Mouse (Mus musculus) thymus, postnatal 10 days (tissue): ENCODE results near the gene Rpl26.
"Not testable (repeated sequence)": the region's sequence is repeated elsewhere in the genome, so short reads cannot be mapped to it uniquely, and the experiment has no call there.

ENCODE experiments used
- DNase-seq, 2 experiments: peaks; one replicate each; pipeline ENCODE4 v3.0.0; 2021; ENCODE audit warnings: low spot score in 2 of 2

Rpl26 gene

DNA sequence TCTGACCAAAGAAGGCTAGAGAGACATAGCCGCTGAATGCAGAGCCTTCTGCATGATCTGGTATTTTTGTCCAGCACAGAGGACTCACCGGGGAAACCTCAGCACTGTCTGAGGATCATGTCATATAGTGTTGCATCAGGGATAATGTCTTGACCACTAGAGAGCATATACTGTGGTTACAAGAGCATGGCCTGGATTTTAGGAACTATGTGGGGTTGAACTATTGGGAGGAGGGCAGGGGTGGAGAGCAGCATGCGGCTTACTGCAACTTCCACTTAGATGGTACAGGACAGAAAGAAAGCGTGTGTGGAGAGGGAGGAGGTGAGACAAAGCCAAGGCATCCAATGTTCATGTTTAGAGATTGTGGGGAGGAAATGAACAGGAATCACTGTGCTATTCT, 13.2 kb downstream of the Rpl26 start:
- DNase-seq, result no peak

DNA sequence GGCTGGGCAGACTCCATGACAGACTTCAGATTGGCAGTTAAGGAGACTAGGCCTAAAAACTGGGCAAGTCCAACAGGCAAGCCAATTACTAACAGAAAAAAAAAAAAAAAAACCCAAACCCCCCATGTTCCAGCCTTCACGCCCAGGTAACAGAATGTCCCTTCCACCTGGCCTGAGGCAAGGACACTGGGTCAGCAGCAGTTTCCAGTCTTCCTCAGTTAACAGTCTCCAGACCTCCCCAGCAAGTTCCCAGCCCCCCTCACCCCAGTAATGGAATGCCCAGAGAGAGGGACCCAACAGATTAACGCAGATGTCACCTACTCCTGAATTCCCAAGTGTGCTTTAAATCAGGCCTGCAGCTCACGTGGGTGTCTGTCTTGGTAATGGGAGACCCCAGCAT, 21.8 kb downstream of the Rpl26 start:
- no peak for DNase-seq

DNA sequence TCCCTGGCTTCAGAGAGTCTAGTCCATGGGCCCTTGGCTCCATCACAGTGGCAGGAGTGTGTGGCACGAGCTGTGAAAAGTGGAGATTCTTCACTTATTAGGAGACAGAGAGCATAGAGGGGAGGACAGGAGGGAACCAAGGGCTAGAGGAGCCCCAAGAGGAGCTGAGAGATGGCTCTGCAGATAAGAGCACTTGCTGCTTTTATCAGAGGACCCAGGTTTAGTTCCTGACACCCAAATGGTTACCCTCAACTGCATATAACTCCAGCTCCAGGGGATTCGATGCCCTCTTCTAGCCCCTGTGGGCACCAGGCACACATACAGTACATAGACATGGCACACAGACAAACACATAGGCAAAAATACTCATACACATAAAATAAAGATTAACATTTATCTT, 23.4 kb downstream of the Rpl26 start:
- no peak for DNase-seq

DNA sequence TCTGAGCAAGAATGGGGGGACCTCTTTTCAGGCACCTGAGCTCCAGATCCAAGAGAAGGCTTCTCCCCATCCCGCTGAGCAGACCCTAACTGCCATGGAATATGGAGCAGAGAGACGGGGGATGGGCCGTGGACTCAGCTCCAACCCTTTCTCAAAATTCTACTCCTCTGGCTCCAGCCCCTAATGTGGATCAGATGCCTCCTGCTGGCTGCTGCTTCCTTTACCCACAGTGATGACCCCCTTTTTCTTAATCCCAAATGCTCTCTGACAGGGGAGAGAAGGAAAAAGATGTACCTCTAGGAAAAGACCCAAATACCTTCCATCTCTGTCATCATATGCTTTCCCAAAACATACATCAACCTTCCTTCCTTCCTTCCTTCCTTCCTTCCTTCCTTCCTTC, 25.6 kb downstream of the Rpl26 start, which contains the start of gene Odf4:
Gene Odf4, minus strand, starts transcription at position 101 of the 400 bp plus-strand sequence.
- DNase-seq, result no peak

DNA sequence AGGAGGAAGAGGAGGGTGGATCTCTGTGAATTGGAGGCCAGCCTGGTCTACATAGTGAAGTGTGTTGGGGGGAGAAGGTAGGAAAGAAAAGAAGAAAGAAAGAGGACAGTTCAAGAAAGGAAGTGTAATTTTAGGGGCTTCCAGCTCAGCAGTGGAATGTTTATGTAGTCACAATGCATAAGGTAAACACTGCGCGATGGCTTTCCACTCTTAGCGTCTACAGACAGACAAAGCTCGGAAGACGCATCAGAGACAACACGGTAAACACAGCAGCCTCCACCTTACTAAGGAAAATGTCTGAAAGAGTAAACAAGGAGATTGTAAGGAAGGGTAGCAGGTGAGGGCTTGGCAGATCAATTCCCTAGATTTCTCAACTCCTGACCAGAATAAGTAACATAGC, 28.6 kb downstream of the Rpl26 start:
- no peak for DNase-seq

DNA sequence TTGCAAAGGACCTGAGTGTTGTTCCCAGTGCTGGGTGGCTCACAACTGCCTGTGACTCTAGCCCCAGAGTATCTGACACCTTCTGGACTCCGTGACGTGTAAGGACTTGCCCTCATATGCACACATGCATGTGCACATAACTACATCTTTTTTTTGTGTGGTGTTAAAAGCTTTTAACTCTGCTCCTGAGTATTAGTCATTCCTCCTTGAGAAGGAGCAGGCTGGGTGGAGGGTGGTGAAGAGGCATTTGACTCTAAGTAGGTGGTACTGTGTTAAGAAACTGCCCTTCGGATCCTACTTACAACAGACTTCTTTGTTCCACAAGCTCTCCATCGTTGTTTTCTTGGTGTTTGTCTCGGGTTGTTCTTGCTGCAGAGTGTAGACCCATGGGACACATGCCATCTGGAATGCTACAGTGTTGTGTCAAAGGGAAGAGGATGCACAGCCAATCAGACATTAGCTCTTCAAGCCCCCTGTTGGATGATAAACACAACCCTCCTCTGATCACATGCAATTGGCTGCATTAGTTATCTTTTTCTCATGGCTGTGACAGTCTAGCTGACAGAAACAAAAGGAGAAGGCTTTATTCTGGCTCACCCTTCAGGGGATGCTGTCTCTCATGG, 32.6 kb downstream of the Rpl26 start:
- DNase-seq, result no peak

DNA sequence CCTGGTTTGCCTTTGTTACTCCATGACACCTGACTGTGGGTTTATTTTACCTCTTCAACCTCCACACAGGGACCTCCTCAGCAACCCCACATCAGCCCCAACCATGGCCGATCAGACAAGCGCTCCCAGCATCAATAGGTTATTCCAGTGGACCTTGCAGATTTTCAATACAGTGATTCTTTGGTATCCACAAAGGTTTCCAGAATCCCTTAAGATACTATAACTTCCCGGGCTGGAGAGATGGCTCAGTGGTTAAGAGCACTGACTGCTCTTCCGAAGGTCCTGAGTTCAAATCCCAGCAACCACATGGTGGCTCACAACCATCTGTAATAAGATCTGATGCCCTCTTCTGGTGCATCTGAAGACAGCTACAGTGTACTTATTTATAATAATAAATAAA, 35.6 kb downstream of the Rpl26 start:
- DNase-seq, result not testable (repeated sequence)

DNA sequence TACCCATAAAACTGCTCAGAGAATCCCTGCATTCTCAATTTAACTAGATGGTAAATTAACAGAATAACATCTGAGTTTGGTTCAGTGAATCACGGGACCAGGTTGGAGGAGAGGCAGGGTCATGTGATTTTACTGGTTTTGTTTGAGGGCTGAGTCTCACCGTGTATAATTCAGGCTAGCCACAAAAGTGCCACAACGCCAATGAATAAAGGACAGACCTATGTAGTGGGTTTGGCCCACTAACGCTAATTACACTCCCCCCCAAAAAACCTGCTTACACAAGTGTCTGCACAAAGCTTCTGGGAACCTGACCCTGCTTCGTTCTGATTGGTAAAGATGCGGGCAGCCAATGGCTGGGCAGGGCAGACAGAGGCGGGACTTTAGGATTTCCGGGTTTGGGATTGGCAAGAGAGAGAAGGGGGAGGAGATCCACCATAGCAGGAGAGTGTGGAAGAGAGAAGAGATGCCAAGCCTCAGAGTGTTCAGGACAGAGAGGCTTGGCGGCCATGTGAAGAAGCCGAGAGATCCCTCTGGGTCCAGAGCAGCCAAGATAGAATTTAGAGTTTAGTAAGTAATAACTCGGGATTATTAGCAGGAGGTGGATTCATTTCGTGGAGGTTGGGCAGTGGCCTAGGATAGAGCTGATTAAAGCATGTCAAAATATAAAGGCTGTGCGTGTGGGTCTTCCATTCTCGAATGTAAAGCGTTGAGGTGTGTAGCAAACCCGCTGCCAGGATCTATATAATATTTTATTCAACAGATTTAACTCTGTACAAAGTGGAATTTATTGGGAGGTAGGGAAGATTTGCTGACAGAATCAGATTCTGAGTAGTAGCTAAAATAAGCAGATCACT, 38.3 kb downstream of the Rpl26 start:
- peak; percentile 79 for DNase-seq

DNA sequence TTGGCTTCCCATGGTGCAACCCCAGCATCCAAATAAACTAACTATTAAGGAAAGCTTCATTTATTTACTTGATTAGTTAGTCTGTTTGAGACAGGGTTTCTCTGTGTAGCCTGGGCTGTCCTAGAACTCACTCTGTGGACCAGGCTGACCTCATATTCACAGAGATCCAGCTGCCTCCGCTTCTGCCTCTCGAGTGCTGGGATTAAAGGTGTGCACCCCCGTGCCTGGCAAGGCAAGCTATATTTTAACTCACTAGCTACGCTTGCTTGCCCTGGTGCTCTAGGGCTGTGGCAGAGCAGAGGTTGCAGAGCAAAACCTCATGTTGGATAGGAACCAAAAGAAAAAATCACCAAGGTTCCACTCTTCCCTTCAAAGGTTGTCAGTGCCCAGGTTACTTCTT, 39.1 kb downstream of the Rpl26 start:
- no peak for DNase-seq

DNA sequence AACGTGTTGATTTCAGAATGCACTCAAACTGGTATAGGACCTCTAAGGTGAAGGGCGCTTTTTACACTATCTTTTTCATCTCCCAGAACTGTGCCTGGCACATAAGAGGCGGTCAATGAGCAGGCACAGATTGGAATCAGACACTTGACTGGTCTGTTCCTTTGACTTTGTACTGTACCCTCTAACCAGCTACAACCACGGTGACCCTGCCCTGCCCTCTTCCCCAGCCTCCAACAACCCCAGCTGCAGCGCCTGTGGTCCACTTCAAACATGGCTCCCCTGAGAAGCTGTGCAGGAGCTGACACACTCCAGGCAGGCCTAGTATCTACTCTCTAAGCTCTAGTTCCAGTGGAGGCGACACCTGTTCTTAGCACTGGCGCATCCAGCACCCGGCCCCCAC, 41.3 kb downstream of the Rpl26 start:
- no peak for DNase-seq

DNA sequence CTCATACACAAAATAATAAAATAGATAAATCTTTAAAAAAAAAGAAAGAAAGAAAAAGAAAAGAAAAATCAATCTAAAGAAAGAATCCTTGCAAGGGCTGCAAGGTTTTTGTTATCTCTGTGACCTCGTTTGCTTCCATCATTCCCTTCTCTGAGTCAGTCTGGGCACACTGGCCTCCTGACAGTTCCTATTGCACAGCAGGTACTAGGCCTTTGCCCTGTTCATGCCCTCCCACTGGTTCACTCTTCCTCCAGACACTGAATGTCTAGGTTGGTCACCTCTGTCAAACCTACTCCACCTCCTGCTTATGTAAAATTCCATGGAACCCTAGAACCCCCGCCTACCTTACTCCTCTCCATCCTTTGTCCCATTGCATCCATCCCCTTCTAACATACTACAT, 43.9 kb downstream of the Rpl26 start:
- no peak for DNase-seq

DNA sequence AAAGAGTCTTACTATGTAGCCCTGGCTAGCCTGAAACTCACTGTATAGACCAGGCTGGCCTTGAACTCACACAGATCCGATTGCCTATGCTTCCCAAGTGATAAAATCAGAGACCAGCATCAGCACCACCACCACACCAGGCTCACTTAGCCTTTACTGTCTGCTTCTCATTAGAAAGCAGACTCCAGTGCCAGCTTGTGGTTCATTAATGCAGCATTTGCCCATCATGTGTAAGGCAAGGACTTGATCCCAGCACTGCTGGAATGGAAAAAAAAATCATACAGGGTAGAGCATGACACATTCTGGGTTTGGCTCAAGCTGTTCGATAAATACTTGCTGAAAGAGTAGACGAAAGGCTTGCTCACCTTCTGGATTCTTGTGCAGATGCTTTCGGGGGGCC, 44.6 kb downstream of the Rpl26 start:
- DNase-seq, result no peak

DNA sequence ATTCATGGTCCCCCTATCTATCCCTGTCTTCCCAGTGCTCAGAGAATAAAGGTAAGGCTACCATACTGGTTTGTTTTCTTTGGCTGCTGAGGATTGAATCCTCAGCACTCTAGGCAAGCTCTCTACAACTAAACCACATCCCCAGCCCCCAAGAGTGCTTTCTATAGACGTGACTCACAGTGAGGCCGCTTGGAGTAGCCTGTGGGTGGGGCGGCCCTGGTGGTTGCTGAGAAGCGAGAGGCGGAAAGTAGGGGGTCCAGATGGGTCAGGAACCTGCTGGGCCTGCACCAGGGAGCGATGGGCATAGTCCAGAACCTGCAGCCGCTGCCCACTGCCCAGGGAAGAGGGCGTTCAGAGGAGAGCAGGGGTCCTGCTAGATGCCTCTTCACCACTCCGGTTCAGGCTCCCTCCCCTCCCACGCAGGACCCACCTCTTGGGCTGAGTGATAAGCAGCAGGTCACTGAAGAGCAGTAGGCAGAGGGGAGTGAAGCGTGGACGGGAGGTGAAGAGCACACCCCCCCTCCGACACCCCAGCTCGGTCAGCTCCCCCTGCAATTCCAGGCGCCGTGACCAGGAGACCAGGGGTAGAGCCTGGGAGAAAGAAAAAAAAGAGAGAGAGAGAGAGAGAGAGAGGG, 45.5 kb downstream of the Rpl26 start:
- no peak for DNase-seq

DNA sequence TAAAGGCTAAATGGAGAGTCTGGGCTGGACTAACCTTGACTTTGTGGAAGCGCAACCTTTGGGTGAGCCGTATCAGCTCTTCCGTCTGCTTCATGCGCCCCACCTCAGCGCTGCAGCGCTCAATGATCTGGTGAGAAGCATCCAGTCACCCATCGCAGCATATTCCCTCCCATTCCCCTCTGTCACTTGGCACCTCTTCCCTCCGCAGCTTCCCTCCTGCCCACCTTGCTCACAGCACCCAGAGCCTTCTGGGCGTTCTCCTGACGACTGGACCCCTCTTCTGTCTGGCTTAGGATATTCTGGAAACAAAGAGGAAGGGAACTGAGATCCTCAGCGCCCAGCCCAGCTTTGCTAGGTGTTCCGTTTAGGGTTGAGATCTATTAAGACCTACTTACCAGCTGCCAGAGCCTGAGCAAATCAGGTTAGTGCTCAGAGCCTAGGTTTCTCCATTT, 46.2 kb downstream of the Rpl26 start:
- DNase-seq, result no peak

DNA sequence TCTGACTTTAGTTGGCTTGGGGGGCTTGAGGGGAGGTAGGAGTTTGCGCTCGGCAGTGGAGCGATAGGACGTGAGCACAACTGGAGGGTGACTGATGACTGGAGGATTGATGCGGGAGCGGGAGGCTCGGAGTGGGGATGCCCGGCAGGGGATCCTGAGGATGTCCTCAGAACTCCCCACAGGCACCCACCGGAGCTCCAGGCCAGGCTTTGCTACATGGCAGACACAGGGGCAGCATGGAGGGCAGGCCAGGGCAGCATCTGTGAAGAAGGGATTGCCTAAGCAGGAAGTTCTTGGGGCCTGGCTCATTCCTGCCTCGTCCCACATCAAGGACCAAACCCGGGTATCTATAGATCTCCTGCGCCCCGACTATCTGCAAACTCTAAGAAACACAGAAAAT, 52.5 kb downstream of the Rpl26 start:
- DNase-seq, result no peak

DNA sequence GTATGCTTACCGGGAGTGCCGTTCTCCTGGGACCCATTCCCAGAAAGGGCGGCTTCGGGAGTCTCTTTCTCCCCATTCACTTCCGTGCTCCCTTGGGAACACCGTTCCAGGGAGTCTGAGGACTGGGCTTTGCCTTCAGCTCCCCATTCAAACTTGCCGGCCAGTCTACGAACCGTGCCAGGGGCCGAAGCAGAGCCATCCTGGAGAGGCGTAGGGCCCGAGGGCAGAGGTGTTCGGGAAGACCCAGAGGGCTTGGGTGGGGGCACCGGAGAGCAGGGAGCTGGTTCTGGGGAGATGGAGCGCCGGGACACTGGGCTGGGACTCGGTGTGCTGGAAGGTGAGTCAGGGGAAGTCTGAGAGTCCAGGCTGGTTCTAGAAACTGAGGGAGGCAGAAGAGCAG, 53.0 kb downstream of the Rpl26 start:
- no peak for DNase-seq

DNA sequence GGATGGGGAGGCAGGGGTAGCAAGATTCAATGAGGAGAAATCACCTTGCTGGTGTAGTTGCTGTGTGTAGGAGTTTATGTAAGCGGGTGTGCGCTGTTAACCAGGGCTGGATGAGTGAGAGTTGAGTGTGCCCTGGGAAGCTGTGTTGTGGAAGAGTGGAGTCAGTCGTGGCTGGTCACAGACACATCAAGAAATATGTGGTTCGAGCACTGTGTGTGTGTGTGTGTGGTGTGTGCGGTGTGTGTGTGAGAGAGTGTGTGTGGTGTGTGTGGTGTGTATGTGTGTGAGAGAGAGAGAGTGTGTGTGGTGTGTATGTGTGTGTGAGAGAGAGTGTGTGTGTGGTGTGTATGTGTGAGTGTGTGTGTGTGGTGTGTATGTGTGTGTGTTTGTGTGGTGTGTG, 54.1 kb downstream of the Rpl26 start:
- DNase-seq, result no peak

DNA sequence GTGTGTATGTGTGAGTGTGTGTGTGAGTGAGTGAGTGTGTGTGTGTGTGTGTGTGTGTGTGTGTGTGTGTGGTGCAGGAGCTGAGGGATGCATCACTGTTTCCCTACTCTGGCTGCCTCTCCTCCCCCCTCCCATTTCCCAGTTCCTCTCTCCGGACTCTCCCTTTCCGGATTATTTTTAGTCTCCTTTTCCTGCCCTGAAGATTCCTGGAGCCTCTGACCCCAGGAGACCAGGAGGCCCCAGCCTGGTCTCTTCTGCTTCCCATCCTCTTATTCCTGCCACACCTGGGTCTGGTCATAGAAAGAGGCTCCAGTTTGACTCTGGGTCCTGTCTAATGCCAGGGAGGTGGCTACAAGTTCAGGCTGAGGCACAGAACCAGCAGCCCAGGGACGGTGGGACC, 54.7 kb downstream of the Rpl26 start:
- DNase-seq, result no peak
